10 mouse cellular contexts compared by ENCODE assay signal in the genomic region with DNA sequence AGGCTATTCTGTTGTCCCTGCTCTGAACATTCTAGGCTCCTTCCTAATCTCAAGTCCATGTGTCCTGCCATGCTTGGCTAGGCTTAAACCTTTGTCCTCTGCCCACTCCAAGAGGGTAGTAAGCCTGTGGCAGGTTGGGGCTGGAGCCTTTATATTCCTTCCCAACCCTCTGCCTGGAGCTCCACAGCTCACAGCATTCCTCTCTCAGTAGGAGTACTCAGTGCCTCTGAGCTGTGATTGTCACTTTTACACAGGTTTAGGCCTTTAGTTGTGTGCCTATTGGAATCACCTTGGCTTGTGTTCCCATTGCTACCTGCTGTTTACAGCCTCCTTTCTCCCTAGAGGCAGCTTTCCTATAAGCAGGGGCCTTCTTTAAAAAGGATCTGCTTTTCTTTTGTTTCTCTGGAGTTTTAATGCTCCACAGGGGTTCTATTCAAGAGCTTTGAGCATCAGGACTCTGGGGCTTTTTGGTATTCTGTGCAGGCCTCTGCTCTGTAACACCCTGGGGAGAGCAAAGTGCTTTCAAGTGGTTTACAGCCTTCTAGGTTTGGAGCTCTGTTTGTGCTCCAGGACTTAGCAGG.
DNase-seq lines count a peak whose midpoint lies in the region; ATAC-seq and TF ChIP-seq lines count a peak whose summit lies in the region.
"Had no signal": no experiment of that assay in that cellular context is flagged by ENCODE, and none has a peak within 500 bp of the region (broad histone marks: within the 10 kb centered on the region; RNA-seq: fewer than 3 reads in every experiment).

No protein-coding gene starts in this region.

- H3K4me2 ChIP-seq in hindbrain, embryonic 13.5 days, result no peak overlapping the region
- no peak overlapping the region for H3K4me2 ChIP-seq in midbrain, postnatal 0 days (ENCODE audit: low read depth, low read length, poor library complexity, severe bottlenecking)

- H3K27me3 ChIP-seq in hindbrain, embryonic 13.5 days, result no peaks in the 10 kb centered on the region
- H3K27me3 ChIP-seq in midbrain, postnatal 0 days (ENCODE audit: insufficient read depth, low read length), result no peaks in the 10 kb centered on the region

- 0 out of 2 replicates have a peak, but pooled peaks cover 5% of the 10 kb centered on the region for H3K4me1 ChIP-seq in hindbrain, embryonic 13.5 days (replicated peaks)
- H3K4me1 ChIP-seq in midbrain, postnatal 0 days (ENCODE audit: insufficient read depth, low read length), result no peaks in the 10 kb centered on the region; the same call in 1 of the 2 replicates

- H3K27ac ChIP-seq in hindbrain, embryonic 13.5 days, result no peak overlapping the region
- H3K27ac ChIP-seq in midbrain, postnatal 0 days (ENCODE audit: low read depth, low read length), result no peak overlapping the region
- H3K27ac ChIP-seq: macrophage had no signal

- peak; percentile 82 for ATAC-seq in hindbrain, embryonic 13.5 days (ENCODE audit: low FRiP score)
- peak; percentile 70 for ATAC-seq in midbrain, postnatal 0 days (ENCODE audit: low FRiP score)

- H3K9me3 ChIP-seq in hindbrain, embryonic 13.5 days, result no peaks in the 10 kb centered on the region
- no peaks in the 10 kb centered on the region for H3K9me3 ChIP-seq in midbrain, postnatal 0 days (ENCODE audit: low read length)

- H3K9ac ChIP-seq in hindbrain, embryonic 13.5 days, result no peak overlapping the region
- H3K9ac ChIP-seq in midbrain, postnatal 0 days (replicated peaks; ENCODE audit: low read length, poor library complexity, severe bottlenecking), result no peak overlapping the region

- TF ChIP-seq CTCF in midbrain, postnatal 0 days (IDR thresholded peaks at IDR 0.05), result no peak

- no peak overlapping the region for H3K4me3 ChIP-seq in hindbrain, embryonic 13.5 days
- no peak overlapping the region for H3K4me3 ChIP-seq in midbrain, postnatal 0 days (ENCODE audit: low read depth, low read length)

- peak; percentile 11 to 30 for DNase-seq in kidney, postnatal 36 days
- no peak for DNase-seq in kidney, postnatal 14 days
- peak; percentile 3 for DNase-seq in embryo, embryonic 11 days
- DNase-seq in midbrain, postnatal 0 days (ENCODE audit: low spot score), result peak; percentile 59
- no peak for DNase-seq in B cell, adult 2 months
- no peak for DNase-seq in lung, postnatal 14 days
- DNase-seq in urinary bladder, adult 18-20 months (ENCODE audit: low spot score in 2 of 2), result no peak
- DNase-seq: cerebellum, adult 18-20 months had no signal

- no peaks in the 10 kb centered on the region for H3K36me3 ChIP-seq in hindbrain, embryonic 13.5 days
- no peaks in the 10 kb centered on the region for H3K36me3 ChIP-seq in midbrain, postnatal 0 days (ENCODE audit: insufficient read depth, low read length)

Comparison
In these comparisons a context has a peak if more than half of its experiments do, and no peak if none do; other contexts are left out.
1. DNase-seq: peak in kidney, postnatal 36 days (2 of 2), embryo, embryonic 11 days (single experiment) and midbrain, postnatal 0 days (single experiment); none in kidney, postnatal 14 days (single experiment), B cell, adult 2 months (0 of 2), lung, postnatal 14 days (single experiment) and urinary bladder, adult 18-20 months (0 of 2).